Mouse (Mus musculus): ENCODE data around the gene Gnat2.

- peak; percentile 100 for TF ChIP-seq POLR2A (IDR thresholded peaks at IDR 0.05; ENCODE audit: control insufficient read depth, low read depth, low read length)
- no peak for TF ChIP-seq CTCF (IDR thresholded peaks at IDR 0.05; ENCODE audit: control insufficient read depth, insufficient read depth, insufficient replicate concordance, low read depth, low read length)
Measured at GRCm38 (mm10) chr3:108145534-108146445, 53.2 kb downstream of the Gnat2 start, which contains the start of gene Gnai3.
